18 mouse cellular contexts compared by ENCODE assay signal in the genomic region with DNA sequence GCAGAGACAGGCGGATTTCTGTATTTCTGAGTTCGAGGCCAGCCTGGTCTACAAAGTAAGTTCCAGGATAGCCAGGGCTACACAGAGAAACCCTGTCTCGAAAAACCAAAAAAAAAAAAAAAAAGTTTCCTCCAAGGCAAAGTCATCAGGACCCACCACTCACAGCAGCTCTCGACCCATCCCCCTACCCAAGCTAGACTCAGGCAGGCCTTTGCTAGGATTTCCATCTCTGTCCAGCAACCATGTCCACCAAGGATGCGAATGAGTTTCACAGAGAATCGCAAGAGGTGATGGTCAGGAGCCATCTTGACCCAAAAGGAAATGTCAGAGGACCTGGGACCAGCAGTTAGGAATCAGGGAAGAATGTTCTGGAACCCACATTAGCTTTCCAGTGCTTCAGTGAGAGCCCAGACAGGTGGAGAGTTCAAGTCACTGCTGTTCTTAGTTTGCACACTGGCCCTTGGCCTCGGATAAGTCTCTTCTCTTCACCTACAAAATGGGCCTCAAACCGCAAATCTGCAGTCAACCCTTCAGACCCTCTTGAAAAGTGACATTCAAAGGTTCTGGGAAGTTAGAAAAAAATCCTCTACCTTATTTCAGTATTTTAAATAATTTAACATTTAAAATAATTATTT. TPM values are rescaled to one million over a fixed set of nuclear protein-coding genes. Genes with fewer than 3 reads are reported as not detected.
A peak's percentile ranks its signal among the peaks of the same experiment; 100 is the strongest.
DNase-seq lines count a peak whose midpoint lies in the region; TF ChIP-seq lines count a peak whose summit lies in the region.
"Had no signal": no experiment of that assay in that cellular context is flagged by ENCODE, and none has a peak within 500 bp of the region (broad histone marks: within the 10 kb centered on the region; RNA-seq: fewer than 3 reads in every experiment).

No protein-coding gene starts in this region.

- peak; percentile 25; the same call in 1 of the 2 replicates for TF ChIP-seq EP300 in CH12.LX (IDR thresholded peaks at IDR 0.05; ENCODE audit: low read length)

- dilution Hi-C loops in CH12.LX (cut with MboI; ENCODE audit: extremely low pct_ligation_motif_present, extremely low pct_unique_long_range_greater_than_20kb, low sequenced_read_pairs): no loop called here

- no peaks in the 10 kb centered on the region for H3K27me3 ChIP-seq in CH12.LX (replicated peaks)
- no peaks in the 10 kb centered on the region for H3K27me3 ChIP-seq in small intestine, adult 2 months (ENCODE audit: control insufficient read depth, insufficient read depth, low read length)
- H3K27me3 ChIP-seq in thymus, adult 2 months (ENCODE audit: control insufficient read depth, insufficient read depth, low read length): no peaks in the 10 kb centered on the region

- peak overlapping the region; percentile 98 for H3K27ac ChIP-seq in CH12.LX (ENCODE audit: insufficient read depth, low read depth)
- no peak overlapping the region for H3K27ac ChIP-seq in small intestine, adult 2 months (ENCODE audit: insufficient read depth, low read depth, low read length)
- no peak overlapping the region for H3K27ac ChIP-seq in thymus, adult 2 months (ENCODE audit: control insufficient read depth, insufficient read depth, low read length)

- TF ChIP-seq RAD21 in CH12.LX (IDR thresholded peaks at IDR 0.05; ENCODE audit: low read depth, low read length): no peak

- peak; percentile 35 for TF ChIP-seq POLR2A in CH12.LX (IDR thresholded peaks at IDR 0.05; ENCODE audit: low read depth, low read length)
- no peak for TF ChIP-seq POLR2A in small intestine, adult 2 months (IDR thresholded peaks at IDR 0.05; ENCODE audit: low read depth, low read length)
- no peak for TF ChIP-seq POLR2A in thymus, adult 2 months (IDR thresholded peaks at IDR 0.05; ENCODE audit: control insufficient read depth, extremely low read depth, insufficient read depth, low read length, poor library complexity)

- H3K4me1 ChIP-seq in CH12.LX (ENCODE audit: control insufficient read depth in 1 of 2, insufficient read depth in 2 of 2): peaks cover 31 to 76% of the 10 kb centered on the region in 2 experiments
- H3K4me1 ChIP-seq in small intestine, adult 2 months (ENCODE audit: control insufficient read depth, insufficient read depth, insufficient read length, low read length): no peaks in the 10 kb centered on the region
- H3K4me1 ChIP-seq in thymus, adult 2 months (replicated peaks; ENCODE audit: control insufficient read depth, insufficient read depth, low read length): no peaks in the 10 kb centered on the region

- peaks cover 47% of the 10 kb centered on the region for H3K79me2 ChIP-seq in CH12.LX (replicated peaks; ENCODE audit: control insufficient read depth, extremely low read depth, insufficient read depth, poor library complexity, severe bottlenecking)

- H3K4me2 ChIP-seq in CH12.LX (ENCODE audit: insufficient read depth, low read depth, poor library complexity, severe bottlenecking): peak overlapping the region; percentile 56

- no peak for TF ChIP-seq CTCF in CH12.LX (conservative IDR thresholded peaks at IDR 0.05 in 1 of 2, IDR thresholded peaks at IDR 0.05 in 1 of 2; ENCODE audit: low read depth in 2 of 2, low read length in 2 of 2)
- TF ChIP-seq CTCF in small intestine, adult 2 months (IDR thresholded peaks at IDR 0.05; ENCODE audit: extremely low read depth, insufficient read length, insufficient replicate concordance, low read depth, low read length): no peak
- no peak for TF ChIP-seq CTCF in thymus, adult 2 months (IDR thresholded peaks at IDR 0.05; ENCODE audit: borderline replicate concordance, control insufficient read depth, extremely low read depth, insufficient read depth, low read length, poor library complexity)

- peak overlapping the region; percentile 59 to 82 (median 78) for H3K4me3 ChIP-seq in CH12.LX (replicated peaks in 1 of 3; ENCODE audit: low read depth in 2 of 3, low read length in 2 of 3, poor library complexity in 1 of 3)
- H3K4me3 ChIP-seq in small intestine, adult 2 months (ENCODE audit: low read depth, low read length): peak overlapping the region; percentile 5; the same call in 1 of the 2 replicates
- H3K4me3 ChIP-seq in thymus, adult 2 months (ENCODE audit: control insufficient read depth, insufficient read depth, low read length): no peak overlapping the region

- WGBS in small intestine, adult 2 months: 89% methylated on average over 8 of the region's 8 CpGs
- 92% methylated on average over 8 of the region's 8 CpGs for WGBS in thymus, adult 2 months

- in situ Hi-C loops in CH12.LX (cut with MboI; ENCODE audit: low pct_ligation_motif_present, low pct_unique_long_range_greater_than_20kb, low sequenced_read_pairs): no loop called here

- H3K9me3 ChIP-seq in CH12.LX (replicated peaks; ENCODE audit: low read length): no peaks in the 10 kb centered on the region
- H3K9me3 ChIP-seq: G1E had no signal

- DNase-seq in CH12.LX (ENCODE audit: extremely low read depth): peak; percentile 67
- no peak for DNase-seq in thymus, adult 2 months
- DNase-seq in MN1 (ENCODE audit: low spot score): no peak
- DNase-seq: adrenal gland, adult 2 months; adrenal gland, adult 8-10 months; adrenal gland, postnatal 10 days; adrenal gland, postnatal 14 days; adrenal gland, postnatal 25 days; adrenal gland, postnatal 36 days; cerebellum, adult 11 months; cerebellum, adult 11-12 months; cerebellum, adult 18-20 months; cerebellum, adult 2 months; cerebellum, adult 8-10 months had no signal

- H3K9ac ChIP-seq in CH12.LX (ENCODE audit: insufficient read depth, low read depth): peak overlapping the region; percentile 89

- peaks cover 2 to 15% of the 10 kb centered on the region in 2 experiments for H3K36me3 ChIP-seq in CH12.LX (replicated peaks in 1 of 2; ENCODE audit: control insufficient read depth in 1 of 2, insufficient read depth in 1 of 2, low read length in 1 of 2)
- no peaks in the 10 kb centered on the region for H3K36me3 ChIP-seq in small intestine, adult 2 months (ENCODE audit: control insufficient read depth, insufficient read depth, low read length)
- H3K36me3 ChIP-seq in thymus, adult 2 months (ENCODE audit: control insufficient read depth, insufficient read depth, low read length): no peaks in the 10 kb centered on the region
- H3K36me3 ChIP-seq: G1E had no signal

TF ChIP-seq in CH12.LX, 34 proteins besides CTCF, POLR2A, EP300 and RAD21:
- no peak for TF ChIP-seq MXI1 (IDR thresholded peaks at IDR 0.05; ENCODE audit: low read depth, low read length)
- no peak for TF ChIP-seq BHLHE40 (IDR thresholded peaks at IDR 0.05; ENCODE audit: low read depth, low read length)
- peak; percentile 74 for TF ChIP-seq ZNF384 (IDR thresholded peaks at IDR 0.05; ENCODE audit: low read depth, low read length)
- 0 out of 2 replicates have a peak, but pooled peaks have one; percentile 21 for TF ChIP-seq MEF2A (IDR thresholded peaks at IDR 0.05; ENCODE audit: borderline replicate concordance, low read depth, low read length)
- peak; percentile 88 for TF ChIP-seq CHD1 (IDR thresholded peaks at IDR 0.05; ENCODE audit: low read depth, low read length)
- TF ChIP-seq SIN3A (IDR thresholded peaks at IDR 0.05; ENCODE audit: low read length): peak; percentile 58; the same call in 1 of the 2 replicates
- peak; percentile 52; the same call in 1 of the 2 replicates for TF ChIP-seq CHD2 (IDR thresholded peaks at IDR 0.05; ENCODE audit: low read length)
- TF ChIP-seq POLR2AphosphoS2 (IDR thresholded peaks at IDR 0.05; ENCODE audit: low read depth, low read length): no peak; the same call in none of the 2 replicates
- no peak for TF ChIP-seq ZC3H11A (IDR thresholded peaks at IDR 0.05; ENCODE audit: low read depth, low read length)

RNA-seq across cellular contexts. Expression of gene Tnfrsf13b, which starts 1.0 kb away (rescaled TPM):
- total RNA-seq in CH12.LX (2012; rRNA removed): 260 and 365 TPM in 2 replicates
- 338 and 355 TPM in 2 replicates for total RNA-seq in CH12.LX (2014; rRNA removed)
- polyA plus RNA-seq in CH12.LX (2012; ENCODE audit: insufficient read length, low read depth): 299 and 356 TPM in 2 replicates
- 12.2 and 30.8 TPM in 2 replicates for polyA plus RNA-seq in small intestine, adult 2 months (2012; rRNA removed)
- polyA plus RNA-seq in thymus, adult 2 months (2012; rRNA removed): 134 and 160 TPM in 2 replicates
- polyA plus RNA-seq: C2C12, Patski had no signal

RNA-seq across cellular contexts. Expression of gene Usp22, which starts 47.3 kb away (rescaled TPM):
- 56.7 and 65.3 TPM in 2 replicates for total RNA-seq in CH12.LX (2012; rRNA removed)
- 51.9 and 54.7 TPM in 2 replicates for total RNA-seq in CH12.LX (2014; rRNA removed)
- polyA plus RNA-seq in CH12.LX (2012; ENCODE audit: insufficient read length, low read depth): 38.9 and 48.1 TPM in 2 replicates
- polyA plus RNA-seq in small intestine, adult 2 months (2012; rRNA removed): 14.5 and 25.1 TPM in 2 replicates
- 57.5 and 68.6 TPM in 2 replicates for polyA plus RNA-seq in thymus, adult 2 months (2012; rRNA removed)
